Mouse (Mus musculus) gastrocnemius, postnatal 36 days (tissue): ENCODE data around the gene Ngb. TPM values are rescaled to one million over a fixed set of nuclear protein-coding genes. Genes with fewer than 3 reads are reported as not detected.

ENCODE experiments used
- DNase-seq, 2 experiments: peaks; one replicate each; pipeline ENCODE4 v3.0.0; 2022
- intact Hi-C: fragments of 180-260 bp; cut with DNase I; formaldehyde crosslinking; loops from one replicate; pipeline ENCODE4 v1.15.1; 2025
- total RNA-seq, 2 experiments: library from RNA; stranded (reverse); gene quantifications; 2 replicates each; pipeline ENCODE4 v1.2.3; 2021

Gene Ngb
- total RNA-seq, 2 experiments from 2014 or later, result not detected

DNA sequence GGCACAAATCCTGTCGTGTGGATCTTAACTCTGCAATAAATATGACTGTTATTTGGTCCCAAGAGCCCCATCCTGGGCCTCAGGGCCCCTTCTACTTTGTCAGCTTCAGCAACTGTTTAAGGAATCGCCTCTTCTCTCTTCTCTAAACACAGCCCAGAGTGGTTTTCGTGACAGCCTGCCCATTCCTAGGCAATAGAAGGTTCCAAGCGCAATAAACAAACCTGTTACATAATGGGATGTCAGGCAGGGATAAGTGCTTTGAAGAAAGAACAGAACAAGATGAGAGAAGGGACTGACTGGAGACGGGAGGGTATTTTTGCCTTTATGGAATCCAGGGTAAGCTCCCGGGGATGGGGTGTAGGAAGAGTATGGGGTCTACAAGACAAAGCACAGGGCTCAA lies 8.7 kb downstream of the Ngb start:
- intact Hi-C loops, result no loop called here
- DNase-seq, result no peak

- intact Hi-C loops, result no loop called here
Observed at GRCm38 (mm10) chr12:87093249-87093648, 9.1 kb downstream of the Ngb start.

GRCm38 (mm10) chr12:87091916-87092315 lies 10.4 kb downstream of the Ngb start:
- no peak for DNase-seq
- intact Hi-C loops, result no loop called here

More at GRCm38 (mm10) chr12:87093249-87093648, 9.1 kb downstream of the Ngb start:
- no peak for DNase-seq

GRCm38 (mm10) chr12:87089701-87090100 lies 12.6 kb downstream of the Ngb start:
- no peak for DNase-seq
- intact Hi-C loops, result no loop called here

DNA sequence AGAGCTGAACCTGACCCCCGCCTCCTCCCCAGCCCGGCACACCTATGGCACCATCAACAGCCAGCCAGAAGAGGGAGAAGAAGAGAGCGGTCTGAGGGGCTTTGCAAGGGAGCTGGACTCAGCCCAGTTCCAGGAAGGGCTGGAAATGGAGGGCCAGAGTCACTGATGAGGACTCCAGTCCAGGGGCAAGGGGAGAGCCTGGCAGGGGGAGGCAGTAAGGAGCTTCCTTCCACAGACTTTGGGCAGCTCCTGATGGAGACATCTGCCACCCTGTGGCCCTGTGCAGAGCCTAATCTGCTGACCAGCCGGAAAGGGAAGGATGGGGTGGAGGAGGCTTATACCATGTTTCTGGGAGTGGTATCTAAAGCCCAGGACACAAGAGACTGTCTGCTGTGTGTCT lies 13.1 kb downstream of the Ngb start:
- intact Hi-C loops, result no loop called here

DNA sequence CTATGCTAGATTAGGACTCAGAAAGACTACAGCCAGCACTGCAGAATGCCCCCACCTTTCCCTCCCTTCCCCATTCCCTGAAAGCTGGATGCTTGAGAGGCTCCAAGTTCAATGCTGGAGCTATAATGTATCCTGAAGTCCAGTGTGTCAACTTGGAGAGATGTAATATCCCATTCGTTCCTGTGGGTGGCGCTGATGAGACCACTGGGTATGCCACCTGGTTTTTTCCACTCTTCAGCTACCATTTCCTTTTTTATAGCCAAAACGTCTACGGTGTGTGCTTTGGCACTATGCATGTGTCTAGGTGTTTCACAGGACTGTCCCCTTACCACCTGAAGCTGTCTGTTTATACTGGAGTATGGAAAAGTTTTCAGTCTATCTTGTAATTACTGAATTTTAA lies 14.0 kb downstream of the Ngb start:
- intact Hi-C loops, result no loop called here
- DNase-seq, result no peak

More for the DNA sequence above, 13.1 kb downstream of the Ngb start:
- DNase-seq, result no peak

DNA sequence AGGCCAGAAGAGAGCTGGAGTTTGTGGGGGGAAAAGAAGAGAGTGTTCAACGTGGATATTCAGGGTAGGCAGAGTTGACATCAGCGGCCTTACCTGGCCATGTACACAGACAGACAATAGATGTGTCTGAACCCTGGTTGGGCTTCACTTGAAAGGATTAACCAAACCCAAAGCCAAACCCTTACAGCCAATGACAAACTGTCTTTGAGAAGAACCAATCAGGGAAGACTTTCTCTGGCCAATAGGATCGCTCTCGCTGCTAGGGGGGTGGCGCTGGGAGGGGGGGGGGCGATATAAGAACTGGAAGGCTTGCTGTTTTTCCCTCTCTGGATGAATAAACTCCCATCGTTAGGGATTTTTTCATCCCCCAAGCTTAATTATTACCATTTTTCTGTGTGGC lies 15.1 kb downstream of the Ngb start:
- intact Hi-C loops, result no loop called here
- DNase-seq, result no peak

GRCm38 (mm10) chr12:87082797-87083196 lies 19.5 kb downstream of the Ngb start:
- no peak for DNase-seq
- intact Hi-C loops, result no loop called here

GRCm38 (mm10) chr12:87076610-87077009 lies 25.7 kb downstream of the Ngb start:
- intact Hi-C loops, result no loop called here
- no peak for DNase-seq

GRCm38 (mm10) chr12:87070520-87070919 lies 31.8 kb downstream of the Ngb start:
- no peak for DNase-seq
- intact Hi-C loops, result no loop called here

GRCm38 (mm10) chr12:87066429-87066828 lies 35.9 kb downstream of the Ngb start:
- intact Hi-C loops, result no loop called here
- no peak for DNase-seq

DNA sequence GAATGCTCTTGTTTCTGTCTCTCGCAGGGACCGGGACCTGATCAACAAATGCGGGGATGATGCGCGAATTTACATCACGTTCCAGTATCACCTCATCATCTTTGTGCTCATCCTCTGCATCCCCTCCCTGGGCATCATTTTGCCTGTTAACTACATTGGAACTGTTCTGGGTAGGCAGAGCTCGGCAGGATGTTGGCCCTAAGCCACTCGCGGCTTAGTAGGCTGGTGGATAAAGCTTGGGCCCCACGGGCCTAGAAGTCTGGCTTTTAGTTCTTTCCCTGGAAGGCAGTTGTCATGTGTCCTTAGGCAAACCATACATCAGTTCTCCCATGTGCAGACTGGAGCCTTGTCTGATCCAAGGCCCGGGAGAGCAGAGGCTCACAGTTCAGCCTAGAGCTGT lies 36.9 kb downstream of the Ngb start:
- intact Hi-C loops, result no loop called here
- no peak for DNase-seq

GRCm38 (mm10) chr12:87057066-87057465 lies 45.3 kb downstream of the Ngb start:
- intact Hi-C loops, result no loop called here
- no peak for DNase-seq

GRCm38 (mm10) chr12:87054873-87055272 lies 47.5 kb downstream of the Ngb start:
- DNase-seq, result no peak
- intact Hi-C loops, result loop anchor here (5.0 kb wide), 3 partner anchors 73 to 288 kb away; no protein-coding TSS in a partner anchor

DNA sequence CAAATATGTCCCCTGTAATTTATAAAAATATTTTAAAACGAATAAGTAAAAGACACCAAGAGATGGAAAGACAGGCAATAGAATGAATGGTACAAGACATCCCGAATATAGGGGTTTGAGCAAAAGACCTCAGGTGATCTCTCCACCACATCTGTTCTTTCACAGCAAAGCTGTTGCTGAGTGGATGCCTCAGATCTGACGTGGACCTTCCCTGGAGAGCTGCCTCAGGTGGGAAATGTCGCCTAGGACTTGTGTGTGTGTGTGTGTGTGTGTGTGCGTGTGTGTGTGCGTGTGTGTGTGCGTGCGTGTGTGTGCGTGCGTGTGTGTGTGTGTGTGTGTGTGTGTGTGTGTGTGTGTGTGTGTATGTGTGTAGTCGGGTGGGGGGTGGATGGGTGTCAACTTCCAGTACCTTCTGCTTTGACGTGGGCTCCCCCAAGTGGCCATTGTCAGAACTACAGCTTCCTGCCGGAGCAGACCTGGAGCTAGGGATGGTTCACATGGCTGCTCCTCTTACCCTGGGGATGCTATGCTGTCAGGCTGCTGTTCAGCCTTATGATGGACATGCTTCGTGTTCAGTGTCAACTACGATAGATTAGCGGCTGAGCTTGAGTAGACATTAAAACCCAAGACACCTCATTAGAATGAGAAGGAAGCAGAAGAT lies 49.5 kb downstream of the Ngb start:
- DNase-seq, result peak; percentile 72 to 76
- intact Hi-C loops, result loop anchor here (2.0 to 5.0 kb wide), 4 partner anchors 50 to 285 kb away; no protein-coding TSS in a partner anchor

- intact Hi-C loops, result no loop called here
- DNase-seq, result no peak
Observed at GRCm38 (mm10) chr12:87047536-87047935, 54.8 kb downstream of the Ngb start.

Other genes starting within 250 kb of the Ngb start
- gene Irf2bpl, start 217.7 kb downstream of the Ngb start, total RNA-seq, result 10 to 100 TPM; 18.6 to 23.7 TPM
- 10 to 100 TPM; 26.3 to 30.3 TPM for gene Cipc, start 155.5 kb downstream of the Ngb start, total RNA-seq
- not detected for gene Zdhhc22, start 112.1 kb downstream of the Ngb start, total RNA-seq
- not detected for gene Tmem63c, start 81.2 kb downstream of the Ngb start, total RNA-seq
- 10 to 100 TPM; 34.9 to 36.0 TPM for gene Gstz1, start 44.6 kb upstream of the Ngb start, total RNA-seq
- 1 to 10 TPM; 4.4 to 5.0 TPM for gene Pomt2, start 45.4 kb upstream of the Ngb start, total RNA-seq
- not detected for gene Samd15, start 97.2 kb upstream of the Ngb start, total RNA-seq
- gene Tmed8, start 97.9 kb upstream of the Ngb start, total RNA-seq, result 1 to 10 TPM; 1.7 to 1.9 TPM
- under 1 TPM; 0.33 to 0.47 TPM for gene Noxred1, start 136.2 kb upstream of the Ngb start, total RNA-seq
- gene Vipas39, start 163.7 kb upstream of the Ngb start, total RNA-seq, result 10 to 100 TPM in 1 of 2 experiments, 1 to 10 TPM in 1; 7.3 to 10.1 TPM
- 100 to 1,000 TPM; 117 to 123 TPM for gene Ahsa1, start 163.9 kb upstream of the Ngb start, total RNA-seq
- not detected for gene Ism2, start 197.2 kb upstream of the Ngb start, total RNA-seq